7 mouse cellular contexts compared by ENCODE assay signal in the genomic region with DNA sequence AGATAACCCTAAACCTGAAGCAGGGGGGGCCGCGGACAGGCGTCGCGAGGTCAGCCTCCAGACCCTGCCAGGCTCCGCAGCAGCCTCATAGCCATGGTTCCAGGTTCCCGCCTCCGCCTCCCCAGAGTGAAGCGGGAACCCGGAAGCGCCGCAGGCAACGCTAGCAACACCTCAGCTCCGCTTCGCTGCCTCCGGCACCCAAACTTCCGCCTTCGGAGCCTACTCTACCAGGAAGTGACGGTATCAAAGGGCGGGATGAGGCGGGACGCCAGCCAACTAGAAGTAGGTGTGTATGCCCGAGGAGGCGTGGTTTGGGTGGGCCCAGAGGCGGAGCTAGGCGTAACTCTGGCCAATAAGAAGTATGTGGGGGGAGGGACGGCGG. TPM values are rescaled to one million over a fixed set of nuclear protein-coding genes. Genes with fewer than 3 reads are reported as not detected.
DNase-seq lines count a peak whose midpoint lies in the region; ATAC-seq lines count a peak whose summit lies in the region.

A gene (minus strand): TSS at position 234 of the 382 bp plus-strand sequence.

- peak; percentile 97 for ATAC-seq in intestine, embryonic 15.5 days

- DNase-seq in adrenal gland, adult 2 months, result peak; percentile 100
- DNase-seq in embryo, embryonic 11.5 days (ENCODE audit: low read depth, low spot score), result peak; percentile 100
- DNase-seq in gastrocnemius, postnatal 36 days, result peak; percentile 100
- peak; percentile 100 for DNase-seq in left cerebral cortex, postnatal 25 days (ENCODE audit: low spot score in 2 of 2)
- DNase-seq in midbrain, embryonic 10.5 days (ENCODE audit: low spot score), result peak; percentile 100
- DNase-seq in right cerebral cortex, postnatal 4 days, result peak; percentile 100

- H3K4me3 ChIP-seq in intestine, embryonic 15.5 days (replicated peaks), result peak within 1 kb of the TSS; percentile 79
- H3K4me3 ChIP-seq in midbrain, embryonic 10.5 days, result peak within 1 kb of the TSS; percentile 98

- no peaks in the 10 kb centered on the region for H3K36me3 ChIP-seq in intestine, embryonic 15.5 days
- 0 out of 2 replicates have a peak, but pooled peaks cover 3% of the 10 kb centered on the region for H3K36me3 ChIP-seq in midbrain, embryonic 10.5 days

- intact Hi-C loops in gastrocnemius, postnatal 36 days (cut with DNase I), result no loop called here
- intact Hi-C loops in left cerebral cortex, postnatal 25 days (cut with DNase I), result no loop called here

- H3K9me3 ChIP-seq in intestine, embryonic 15.5 days, result no peaks in the 10 kb centered on the region
- no peaks in the 10 kb centered on the region for H3K9me3 ChIP-seq in midbrain, embryonic 10.5 days (replicated peaks)

- peak within 1 kb of the TSS; percentile 85 for H3K27ac ChIP-seq in intestine, embryonic 15.5 days
- H3K27ac ChIP-seq in midbrain, embryonic 10.5 days (replicated peaks), result peak within 1 kb of the TSS; percentile 88

- H3K4me2 ChIP-seq in intestine, embryonic 15.5 days (replicated peaks), result peak within 1 kb of the TSS; percentile 77

- H3K9ac ChIP-seq in intestine, embryonic 15.5 days, result peak within 1 kb of the TSS; percentile 78

- peaks cover 9% of the 10 kb centered on the region for H3K4me1 ChIP-seq in intestine, embryonic 15.5 days (replicated peaks)
- H3K4me1 ChIP-seq in midbrain, embryonic 10.5 days, result peaks cover 29% of the 10 kb centered on the region

- H3K27me3 ChIP-seq in intestine, embryonic 15.5 days (replicated peaks), result no peaks in the 10 kb centered on the region
- no peaks in the 10 kb centered on the region for H3K27me3 ChIP-seq in midbrain, embryonic 10.5 days (ENCODE audit: low read depth, poor library complexity, severe bottlenecking)

- under 1% methylated on average over 28 of the region's 28 CpGs for WGBS in intestine, embryonic 15.5 days
- under 1% methylated on average over 28 of the region's 28 CpGs for WGBS in midbrain, embryonic 10.5 days

RNA-seq across cellular contexts. Expression of the gene that starts here (rescaled TPM):
- total RNA-seq in adrenal gland, adult 2 months (2021), result 100 to 1,000 TPM; 119 to 148 TPM
- 132 and 146 TPM in 2 replicates for polyA plus RNA-seq in adrenal gland, adult 2 months (2012; rRNA removed)
- 10 to 100 TPM; 43.0 to 43.4 TPM for total RNA-seq in gastrocnemius, postnatal 36 days (2021)
- 81.8 and 88.2 TPM in 2 replicates for polyA plus RNA-seq in intestine, embryonic 15.5 days (2015; fragmentation: Nextera tagmentation; extraction: Ambion mirVana)
- 10 to 100 TPM; 82.9 to 88.8 TPM for total RNA-seq in left cerebral cortex, postnatal 25 days (2021)
- 87.1 and 97.9 TPM in 2 replicates for polyA plus RNA-seq in midbrain, embryonic 10.5 days (2016; fragmentation: Nextera tagmentation; extraction: Ambion mirVana)

Comparison
In these comparisons a context has a peak if more than half of its experiments do, and no peak if none do; other contexts are left out.
1. Peak in every context shown above with its lines: DNase-seq, ATAC-seq, H3K4me3 ChIP-seq and H3K27ac ChIP-seq.